Mouse (Mus musculus): Measurements from ENCODE around the gene Cyp27a1. TPM values are rescaled to one million over a fixed set of nuclear protein-coding genes. Genes with fewer than 3 reads are reported as not detected.

Gene Cyp27a1
- total RNA-seq, 2 experiments from 2014 or later, result 12.0 to 25.3 TPM

DNA sequence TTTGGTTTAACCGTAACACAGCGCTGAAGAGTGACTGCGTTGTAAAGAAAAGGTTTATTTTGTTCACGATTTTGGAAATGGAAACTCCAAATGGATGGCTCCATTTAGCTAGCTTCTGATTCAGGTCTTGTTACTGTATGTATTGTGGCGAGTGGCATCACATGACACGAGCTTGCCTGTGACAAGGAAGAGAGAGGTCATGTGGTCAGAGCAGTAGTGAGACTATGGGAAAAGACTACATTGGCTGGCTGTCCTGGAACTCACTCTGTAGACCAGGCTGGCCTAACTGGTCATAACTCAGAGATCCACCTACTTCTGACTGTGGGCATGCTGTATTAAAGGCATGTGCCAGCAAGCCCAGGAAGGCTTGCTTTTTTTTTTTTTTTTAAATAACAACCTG lies 2.5 kb downstream of the Cyp27a1 start:
- no peak for DNase-seq (ENCODE audit: low spot score in 2 of 2)

GRCm38 (mm10) chr1:74718113-74718512 lies 4.7 kb downstream of the Cyp27a1 start:
- DNase-seq (ENCODE audit: low spot score in 2 of 2), result no peak

DNA sequence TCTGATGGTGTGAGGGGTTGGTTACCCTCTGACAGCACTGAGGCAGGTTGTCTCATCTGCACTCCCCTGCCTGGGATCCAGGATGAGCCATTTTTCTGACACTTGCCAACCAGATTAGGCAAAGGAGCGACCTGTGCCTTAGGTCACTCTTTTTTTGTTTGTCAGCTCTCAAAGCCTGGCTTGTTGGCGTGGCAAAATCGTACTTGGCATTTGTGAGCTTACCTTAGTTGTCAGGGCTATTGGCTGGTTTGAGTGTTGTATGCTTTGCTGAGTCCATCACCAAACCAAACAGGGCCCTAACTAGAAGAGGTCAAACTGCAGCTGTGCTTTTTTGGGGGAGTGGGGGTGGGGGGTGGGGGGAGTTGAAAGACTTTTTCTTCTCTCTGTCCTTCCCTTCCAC lies 5.9 kb downstream of the Cyp27a1 start:
- DNase-seq (ENCODE audit: low spot score in 2 of 2), result no peak

DNA sequence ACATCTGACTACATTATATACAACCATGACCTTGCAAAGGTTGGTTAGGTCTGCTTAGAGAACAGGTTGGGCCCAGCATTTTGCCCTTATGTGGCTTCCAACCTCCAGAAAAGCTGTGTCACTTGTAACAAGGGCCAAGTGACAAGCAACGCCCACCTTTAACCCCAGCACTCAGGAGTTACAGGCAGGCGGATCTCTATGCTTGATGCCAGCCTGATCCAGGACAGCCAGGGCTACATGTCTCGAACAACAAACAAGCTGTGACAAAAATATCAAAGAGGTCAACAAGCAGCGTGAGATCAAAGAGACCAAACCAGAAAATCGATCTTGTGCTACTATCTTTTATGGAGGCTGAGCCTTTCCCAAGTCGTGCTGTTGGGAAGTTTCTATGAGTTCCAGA lies 8.3 kb downstream of the Cyp27a1 start:
- no peak for DNase-seq (ENCODE audit: low spot score in 2 of 2)

- no peak for DNase-seq (ENCODE audit: low spot score in 2 of 2)
Observed at GRCm38 (mm10) chr1:74723748-74724147, 10.4 kb downstream of the Cyp27a1 start.

- no peak for DNase-seq (ENCODE audit: low spot score in 2 of 2)
Observed at GRCm38 (mm10) chr1:74726114-74726513, 12.7 kb downstream of the Cyp27a1 start.

- no peak for DNase-seq (ENCODE audit: low spot score in 2 of 2)
Observed at GRCm38 (mm10) chr1:74726674-74727073, 13.3 kb downstream of the Cyp27a1 start.

DNA sequence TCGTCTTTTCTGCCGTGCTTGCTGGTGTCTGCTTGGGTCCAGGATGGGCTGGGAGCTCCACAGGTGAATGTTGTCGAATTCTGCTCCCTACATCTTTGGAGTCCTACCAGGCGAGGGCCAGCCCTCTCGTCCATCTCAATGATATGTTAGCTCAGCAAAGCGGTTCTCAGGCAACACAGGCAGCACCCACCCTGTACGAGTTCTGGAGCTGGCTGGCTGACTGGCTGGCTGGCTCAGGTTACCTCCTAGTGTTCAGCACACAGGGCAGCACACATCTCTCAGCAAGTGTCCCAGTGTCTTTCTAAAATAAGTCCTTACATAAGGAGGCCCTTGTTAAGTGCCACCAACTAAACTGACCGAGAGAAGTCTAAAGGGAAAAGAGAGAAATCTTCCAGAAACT lies 15.1 kb downstream of the Cyp27a1 start:
- DNase-seq (ENCODE audit: low spot score in 2 of 2), result no peak

DNA sequence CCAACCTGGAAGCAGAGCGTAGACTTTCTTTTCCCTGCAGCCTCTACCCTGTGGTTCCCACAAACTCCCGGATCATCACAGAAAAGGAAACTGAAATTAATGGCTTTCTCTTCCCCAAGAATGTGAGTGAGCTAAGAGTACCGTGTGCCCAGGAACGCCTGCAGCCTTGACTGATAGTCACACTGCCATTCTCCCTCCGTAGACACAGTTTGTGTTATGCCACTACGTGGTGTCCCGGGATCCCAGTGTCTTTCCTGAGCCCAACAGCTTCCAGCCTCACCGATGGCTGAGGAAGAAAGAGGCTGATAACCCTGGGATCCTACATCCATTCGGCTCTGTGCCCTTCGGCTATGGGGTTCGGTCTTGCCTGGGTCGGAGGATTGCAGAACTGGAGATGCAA lies 23.6 kb downstream of the Cyp27a1 start:
- DNase-seq (ENCODE audit: low spot score in 2 of 2), result no peak

- no peak for DNase-seq (ENCODE audit: low spot score in 2 of 2)
Observed at GRCm38 (mm10) chr1:74737500-74737899, 24.1 kb downstream of the Cyp27a1 start.

- no peak for DNase-seq (ENCODE audit: low spot score in 2 of 2)
Observed at GRCm38 (mm10) chr1:74740846-74741245, 27.5 kb downstream of the Cyp27a1 start.

DNA sequence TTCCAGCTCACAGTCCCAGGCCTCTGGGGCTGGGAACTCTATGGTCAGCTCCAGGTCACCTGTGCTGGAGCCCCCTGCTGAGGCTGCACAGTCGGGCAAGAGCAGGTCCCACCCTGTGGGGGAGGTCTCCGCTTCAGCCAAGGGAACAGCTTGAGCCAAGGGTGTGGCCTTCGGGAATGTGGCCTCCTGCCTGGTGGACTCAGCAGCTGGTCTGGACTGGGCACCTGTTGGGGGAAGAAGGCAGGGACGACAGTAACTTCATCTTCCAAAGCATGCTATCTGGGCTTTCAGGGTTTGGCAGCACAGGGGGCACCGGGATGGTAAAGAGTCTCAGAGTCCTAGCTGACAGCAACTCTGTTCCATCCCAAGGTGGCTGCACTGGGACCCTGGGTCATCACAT lies 34.0 kb downstream of the Cyp27a1 start:
- DNase-seq (ENCODE audit: low spot score in 2 of 2), result no peak

DNA sequence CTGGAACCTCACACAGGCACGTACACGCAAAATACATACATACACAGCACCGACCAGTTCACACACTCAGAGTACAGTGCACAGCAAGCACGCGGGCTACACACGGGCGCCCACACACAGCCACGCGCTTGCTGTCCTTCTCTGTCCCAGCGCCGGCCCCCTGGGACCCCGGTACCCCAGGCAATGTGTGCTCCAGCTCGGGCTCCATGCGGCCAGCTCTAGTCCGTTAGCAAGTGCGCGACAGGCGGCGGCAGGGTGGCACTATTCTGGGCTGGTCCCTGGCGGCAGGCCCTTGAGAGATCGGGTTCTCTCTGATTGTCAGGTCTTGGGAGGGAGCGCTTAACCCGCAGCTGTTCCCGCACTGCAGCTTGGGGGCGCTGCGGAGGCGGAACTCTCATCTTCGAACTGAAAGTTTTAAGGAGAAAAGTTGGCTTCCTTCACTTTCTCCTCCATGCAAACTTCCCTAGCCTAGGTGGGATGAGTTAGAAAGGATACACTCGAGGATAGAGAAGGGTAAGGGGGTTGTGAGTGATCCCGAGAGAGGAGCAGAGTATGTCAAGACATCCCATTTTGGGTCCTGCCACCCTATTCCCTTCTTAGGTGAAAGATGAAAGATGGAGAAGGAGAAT lies 35.4 kb downstream of the Cyp27a1 start, which contains the start of gene Prkag3:
TSS of gene Prkag3 (minus strand) at position 579 of the 629 bp plus-strand sequence.
- DNase-seq (ENCODE audit: low spot score in 2 of 2), result peak; percentile 45 to 60

DNA sequence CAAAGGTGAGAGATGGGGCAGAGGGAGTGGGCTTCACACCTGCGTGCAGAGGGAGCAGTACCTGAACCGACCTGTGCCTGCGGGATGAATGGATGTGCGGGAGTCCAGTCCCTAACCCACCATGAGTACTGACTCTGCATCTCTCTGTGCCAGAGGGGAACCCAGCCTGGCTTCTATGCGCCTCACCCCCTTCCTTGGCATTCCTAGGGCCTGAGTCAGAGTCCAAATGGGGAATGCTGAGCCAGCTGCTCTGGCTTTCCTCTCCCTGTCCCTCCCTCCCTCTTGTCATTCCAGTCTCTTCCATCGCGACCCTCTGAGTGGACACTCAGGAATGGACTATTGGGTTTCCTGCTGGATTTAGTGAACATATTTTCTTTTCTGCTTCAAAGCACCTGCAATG lies 35.9 kb downstream of the Cyp27a1 start:
- DNase-seq (ENCODE audit: low spot score in 2 of 2), result peak; percentile 27 to 38

- no peak for DNase-seq (ENCODE audit: low spot score in 2 of 2)
Observed at GRCm38 (mm10) chr1:74750683-74751082, 37.3 kb downstream of the Cyp27a1 start.

GRCm38 (mm10) chr1:74752150-74752549 lies 38.8 kb downstream of the Cyp27a1 start:
- no peak for DNase-seq (ENCODE audit: low spot score in 2 of 2)

- DNase-seq (ENCODE audit: low spot score in 2 of 2), result no peak
Observed at GRCm38 (mm10) chr1:74752833-74753232, 39.5 kb downstream of the Cyp27a1 start.

- DNase-seq (ENCODE audit: low spot score in 2 of 2), result no peak
Observed at GRCm38 (mm10) chr1:74753266-74753974, 40.0 kb downstream of the Cyp27a1 start.

GRCm38 (mm10) chr1:74754175-74754785 lies 40.9 kb downstream of the Cyp27a1 start:
- DNase-seq (ENCODE audit: low spot score in 2 of 2), result no peak

DNA sequence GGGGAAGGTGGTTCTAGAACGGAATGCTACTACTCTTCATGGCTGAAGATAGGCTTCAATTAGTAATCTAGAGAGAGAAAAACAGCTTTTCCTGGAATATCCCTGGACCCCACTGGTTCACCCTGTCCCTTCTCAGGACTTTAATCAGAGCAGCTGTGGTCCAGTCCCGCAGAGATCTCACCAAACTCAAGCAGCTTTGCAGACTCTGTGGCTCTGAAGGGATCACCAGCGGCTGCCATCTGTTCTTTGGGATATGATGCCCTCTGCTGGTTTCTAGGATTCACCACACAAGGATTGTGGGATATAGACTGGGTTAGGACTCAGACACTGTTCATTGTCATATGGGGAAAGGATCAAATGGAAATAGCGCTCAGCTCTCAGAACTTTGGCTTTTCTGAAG lies 46.4 kb downstream of the Cyp27a1 start:
- DNase-seq (ENCODE audit: low spot score in 2 of 2), result peak in 1 of 2 experiments; percentile 18

- DNase-seq (ENCODE audit: low spot score in 2 of 2), result peak; percentile 70 to 73
Observed at GRCm38 (mm10) chr1:74763081-74763480, 49.7 kb downstream of the Cyp27a1 start.

GRCm38 (mm10) chr1:74770727-74771466 lies 57.5 kb downstream of the Cyp27a1 start:
- no peak for DNase-seq (ENCODE audit: low spot score in 2 of 2)

All from adrenal gland, adult 18-20 months (tissue).